Mouse (Mus musculus) hindbrain, embryonic 13.5 days (tissue): ENCODE results near the gene Crispld2. TPM values are rescaled to one million over a fixed set of nuclear protein-coding genes. Genes with fewer than 3 reads are reported as not detected.

ENCODE experiments used
- ATAC-seq: fragments of 200-750 bp; cut with Nextera tagmentation; 2 replicates; pipeline ENCODE4 v1.8.0; 2017; ENCODE audit warnings: moderate TSS enrichment; ENCODE audit not compliant: low FRiP score
- H3K27ac ChIP-seq: fragments of 300-500 bp; sonication (generic); 2 replicates; pipeline ENCODE4 v1.5.1; 2015; ENCODE audit warnings: inconsistent platforms, mild to moderate bottlenecking, moderate library complexity
- H3K27me3 ChIP-seq: fragments of 300-500 bp; sonication (generic); 2 replicates; pipeline ENCODE4 v1.6.1; 2015; ENCODE audit warnings: mild to moderate bottlenecking, inconsistent platforms
- H3K36me3 ChIP-seq: fragments of 300-500 bp; sonication (generic); 2 replicates; pipeline ENCODE4 v1.6.1; 2015; ENCODE audit warnings: mild to moderate bottlenecking, inconsistent platforms
- H3K4me1 ChIP-seq: fragments of 300-500 bp; sonication (generic); replicated peaks from 2 replicates; pipeline ENCODE4 v1.6.1; 2015; ENCODE audit warnings: inconsistent platforms
- H3K4me2 ChIP-seq: fragments of 300-500 bp; sonication (generic); 2 replicates; pipeline ENCODE4 v1.6.1; 2015; ENCODE audit warnings: inconsistent platforms, mild to moderate bottlenecking, moderate library complexity
- H3K4me3 ChIP-seq: fragments of 300-500 bp; sonication (generic); 2 replicates; pipeline ENCODE4 v1.5.1; 2015; ENCODE audit warnings: mild to moderate bottlenecking, inconsistent platforms
- H3K9ac ChIP-seq: fragments of 300-500 bp; sonication (generic); 2 replicates; pipeline ENCODE4 v1.6.1; 2015; ENCODE audit warnings: mild to moderate bottlenecking, inconsistent platforms
- H3K9me3 ChIP-seq: fragments of 300-500 bp; sonication (generic); 2 replicates; pipeline ENCODE4 v1.6.1; 2016; ENCODE audit warnings: inconsistent platforms
- WGBS: fragments of 180-500 bp; shearing (Covaris S2); methylation state at CpG from one replicate; pipeline ENCODE4 v1.1.7; 2015; 5-methylcytosine and 5-hydroxymethylcytosine counted together
- polyA plus RNA-seq: library from polyadenylated mRNA; unstranded; fragments of >200 nt; fragmentation: Nextera tagmentation; extraction: Ambion mirVana; gene quantifications from 2 replicates; pipeline ENCODE4 v1.2.1, GENCODE M21; 2015

Gene Crispld2
- polyA plus RNA-seq, 1 experiment from 2014 or later, result 3.1 TPM

DNA sequence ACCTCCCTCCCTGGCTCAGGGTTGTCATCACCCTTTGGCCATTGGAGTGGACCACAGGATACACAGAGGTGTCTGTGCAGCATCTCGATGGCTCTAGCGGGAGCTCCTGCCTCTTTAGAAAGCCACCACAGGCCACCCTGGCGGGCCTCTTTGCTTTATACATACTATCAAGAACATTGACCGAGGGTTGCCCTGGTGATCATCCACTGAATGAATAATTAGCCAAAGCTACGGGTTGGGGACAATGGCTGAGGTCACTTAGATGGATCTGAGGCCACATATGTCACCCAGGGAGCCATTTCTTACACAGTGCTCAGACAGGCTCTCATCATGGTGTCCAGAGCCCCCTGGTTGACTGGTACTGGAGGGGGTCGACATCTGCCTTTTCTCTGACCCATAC, 26.1 kb downstream of the Crispld2 start:
- peaks cover 12% of the 10 kb centered on the region for H3K4me1 ChIP-seq
- H3K9ac ChIP-seq, result no peak overlapping the region
- WGBS, result 16% methylated on average over 6 of the region's 6 CpGs
- H3K36me3 ChIP-seq, result no peaks in the 10 kb centered on the region
- H3K27me3 ChIP-seq, result 0 out of 2 replicates have a peak, but pooled peaks cover 15% of the 10 kb centered on the region
- no peak overlapping the region for H3K27ac ChIP-seq
- H3K4me3 ChIP-seq, result no peak overlapping the region
- no peaks in the 10 kb centered on the region for H3K9me3 ChIP-seq
- ATAC-seq, result no peak
- H3K4me2 ChIP-seq, result no peak overlapping the region

DNA sequence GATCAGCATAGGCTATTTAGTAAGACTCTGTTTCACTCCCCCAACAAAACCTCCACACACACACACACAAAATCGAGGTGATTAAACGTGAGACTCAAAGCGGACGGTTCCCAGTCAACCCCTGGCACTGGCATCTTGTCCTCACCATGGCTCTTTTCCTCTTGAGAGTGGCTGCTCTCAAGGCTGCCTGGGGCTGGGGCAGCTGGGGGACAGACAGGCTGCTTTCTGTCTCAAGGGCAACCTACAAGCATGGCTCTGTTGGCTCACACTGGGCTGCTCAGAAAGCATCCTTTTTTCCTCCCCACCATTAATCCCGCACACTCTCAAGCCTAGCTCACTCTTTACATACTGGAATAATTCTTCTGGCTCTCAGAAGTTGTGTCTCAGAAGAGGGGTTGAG, 27.1 kb downstream of the Crispld2 start:
- no peak overlapping the region for H3K4me3 ChIP-seq
- H3K9ac ChIP-seq, result no peak overlapping the region
- no peak for ATAC-seq
- 79% methylated on average over 5 of the region's 5 CpGs for WGBS
- H3K9me3 ChIP-seq, result no peaks in the 10 kb centered on the region
- no peaks in the 10 kb centered on the region for H3K36me3 ChIP-seq
- H3K4me1 ChIP-seq, result peaks cover 12% of the 10 kb centered on the region
- no peak overlapping the region for H3K27ac ChIP-seq
- H3K4me2 ChIP-seq, result no peak overlapping the region
- 0 out of 2 replicates have a peak, but pooled peaks cover 13% of the 10 kb centered on the region for H3K27me3 ChIP-seq

DNA sequence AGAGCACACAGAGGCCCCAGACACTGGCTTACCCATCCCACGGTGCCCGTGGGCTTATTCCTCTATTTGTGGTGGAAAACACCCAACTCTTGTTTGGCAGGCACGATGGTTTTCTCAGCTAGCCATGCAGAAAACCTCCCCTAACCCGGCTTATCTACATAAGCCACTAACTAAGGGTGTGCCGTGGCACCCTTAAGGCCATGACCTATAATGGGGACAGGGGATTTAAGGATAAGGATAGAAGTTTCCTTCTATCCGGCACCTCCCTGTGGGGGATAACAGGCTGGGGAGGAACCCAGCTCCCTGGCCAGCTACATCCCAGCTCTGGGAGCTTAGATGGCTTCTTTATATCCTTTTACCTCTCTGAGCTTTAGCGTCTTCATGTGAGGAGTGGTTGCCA, 28.1 kb downstream of the Crispld2 start:
- 76% methylated on average over 7 of the region's 7 CpGs for WGBS

DNA sequence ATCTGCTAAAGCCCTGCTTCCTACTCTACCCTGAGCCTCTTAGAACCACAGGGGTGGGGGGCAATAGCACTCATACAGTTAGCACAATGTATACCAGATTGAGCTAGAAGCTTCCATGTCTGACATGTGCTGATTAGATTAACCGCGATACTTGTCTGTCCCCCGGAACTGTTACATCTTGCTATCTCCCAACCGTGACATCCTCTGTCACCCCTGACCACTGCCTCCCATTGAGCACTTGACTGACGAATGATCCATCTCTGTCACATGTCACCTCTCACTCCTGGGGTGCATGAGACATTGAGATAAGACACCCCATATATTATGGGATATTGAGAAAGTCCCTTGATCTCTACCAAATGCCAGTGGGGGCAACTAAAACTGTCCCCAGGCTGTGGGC, 34.0 kb downstream of the Crispld2 start:
- Histone ChIP-seq H3K27me3 (0 out of 2 replicates have a peak, but pooled peaks cover 6% of the 10 kb centered on the region), H3K4me2 (no peak overlapping the region), H3K27ac (no peak overlapping the region), H3K9ac (no peak overlapping the region), H3K4me3 (no peak overlapping the region), H3K9me3 (no peaks in the 10 kb centered on the region), H3K36me3 (no peaks in the 10 kb centered on the region), H3K4me1 (no peaks in the 10 kb centered on the region)
- ATAC-seq, result no peak
- 81% methylated on average over 5 of the region's 5 CpGs for WGBS

More for the DNA sequence above, 28.1 kb downstream of the Crispld2 start:
- H3K27ac ChIP-seq, result no peak overlapping the region
- no peak overlapping the region for H3K9ac ChIP-seq
- no peak overlapping the region for H3K4me3 ChIP-seq
- no peaks in the 10 kb centered on the region for H3K9me3 ChIP-seq
- H3K27me3 ChIP-seq, result 0 out of 2 replicates have a peak, but pooled peaks cover 8% of the 10 kb centered on the region
- H3K36me3 ChIP-seq, result no peaks in the 10 kb centered on the region
- H3K4me2 ChIP-seq, result no peak overlapping the region
- peaks cover 12% of the 10 kb centered on the region for H3K4me1 ChIP-seq
- ATAC-seq, result no peak

DNA sequence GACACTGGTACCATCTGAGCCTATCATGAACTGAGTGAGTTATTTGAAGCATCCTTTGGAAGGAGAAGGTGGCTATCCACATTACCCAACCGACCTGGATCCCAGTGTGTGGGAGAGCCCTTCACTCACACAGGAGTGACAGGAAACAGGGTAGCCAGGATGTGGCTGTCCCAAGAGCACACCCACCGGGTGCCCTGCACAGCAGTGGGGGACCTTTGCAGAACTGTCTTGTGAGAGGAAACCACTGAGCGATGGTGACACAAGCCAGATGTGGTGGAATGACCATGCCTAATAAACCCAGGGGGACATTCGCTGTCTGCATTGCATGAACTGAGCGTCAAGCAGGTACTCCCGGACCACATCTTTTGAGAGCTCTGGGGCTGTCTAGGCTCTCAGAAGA, 34.8 kb downstream of the Crispld2 start:
- Histone ChIP-seq H3K27me3 (0 out of 2 replicates have a peak, but pooled peaks cover 3% of the 10 kb centered on the region), H3K4me1 (no peaks in the 10 kb centered on the region), H3K9me3 (no peaks in the 10 kb centered on the region), H3K36me3 (no peaks in the 10 kb centered on the region), H3K4me2 (no peak overlapping the region), H3K27ac (no peak overlapping the region), H3K9ac (no peak overlapping the region), H3K4me3 (no peak overlapping the region)
- no peak for ATAC-seq
- 91% methylated on average over 6 of the region's 6 CpGs for WGBS

DNA sequence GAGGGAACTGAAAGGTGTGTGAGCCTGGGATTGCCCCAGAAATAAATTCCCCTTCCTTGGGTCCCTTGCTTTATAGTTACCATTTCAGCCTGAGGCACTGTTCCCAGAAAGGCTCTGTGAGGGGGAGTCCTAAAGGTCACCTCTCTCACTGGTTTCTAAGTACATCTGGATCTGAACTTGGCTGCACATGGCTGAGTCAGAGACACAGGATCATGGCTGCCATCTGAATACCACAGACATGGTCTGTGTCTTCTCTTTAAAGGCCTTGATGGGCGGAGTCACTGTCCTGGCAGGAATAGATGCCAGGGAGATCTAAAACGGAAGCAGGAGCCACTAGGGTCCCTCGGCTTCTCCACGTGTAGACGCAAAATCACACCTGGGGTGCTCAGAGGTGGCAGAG, 38.2 kb downstream of the Crispld2 start:
- ATAC-seq, result no peak
- Histone ChIP-seq H3K9ac (no peak overlapping the region), H3K4me1 (no peaks in the 10 kb centered on the region), H3K4me3 (no peak overlapping the region), H3K9me3 (no peaks in the 10 kb centered on the region), H3K27ac (no peak overlapping the region), H3K36me3 (no peaks in the 10 kb centered on the region), H3K4me2 (no peak overlapping the region), H3K27me3 (no peaks in the 10 kb centered on the region)
- 71% methylated on average over 5 of the region's 5 CpGs for WGBS

DNA sequence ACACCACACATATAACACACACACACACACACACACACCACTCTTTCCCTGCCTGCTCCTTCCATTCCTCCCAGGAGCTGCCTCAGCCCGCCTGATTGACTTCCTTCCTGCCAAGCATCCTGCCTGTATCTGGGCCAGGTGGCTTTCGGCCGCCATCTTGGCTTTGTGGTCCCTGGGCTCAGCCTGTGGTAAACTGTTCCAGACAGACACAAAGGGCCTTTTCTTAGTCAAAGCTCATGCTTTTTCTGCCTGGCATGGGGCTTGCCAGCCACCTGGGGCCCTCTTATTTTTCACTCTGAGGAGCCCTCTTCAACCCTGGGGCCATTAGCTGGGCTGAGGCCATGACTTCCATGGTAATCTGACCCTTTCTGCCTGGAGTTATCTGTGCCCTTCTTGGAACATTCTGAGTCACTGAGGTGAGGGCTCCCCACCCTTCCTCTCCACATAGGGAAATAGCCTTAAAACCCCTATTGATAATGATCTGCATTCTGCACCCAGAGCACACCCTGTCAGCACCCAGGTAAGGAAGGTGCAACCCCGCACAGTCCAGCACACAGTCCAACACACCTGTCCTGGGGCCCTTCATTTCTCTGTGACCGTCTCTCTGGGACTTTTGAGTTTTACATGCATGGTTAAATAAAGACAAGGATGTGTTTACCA, 40.4 kb downstream of the Crispld2 start:
- Histone ChIP-seq H3K9ac (no peak overlapping the region), H3K27me3 (0 out of 2 replicates have a peak, but pooled peaks cover 3% of the 10 kb centered on the region), H3K4me1 (no peaks in the 10 kb centered on the region), H3K4me3 (no peak overlapping the region), H3K36me3 (no peaks in the 10 kb centered on the region), H3K27ac (no peak overlapping the region), H3K9me3 (no peaks in the 10 kb centered on the region), H3K4me2 (no peak overlapping the region)
- no peak for ATAC-seq
- 81% methylated on average over 5 of the region's 5 CpGs for WGBS

DNA sequence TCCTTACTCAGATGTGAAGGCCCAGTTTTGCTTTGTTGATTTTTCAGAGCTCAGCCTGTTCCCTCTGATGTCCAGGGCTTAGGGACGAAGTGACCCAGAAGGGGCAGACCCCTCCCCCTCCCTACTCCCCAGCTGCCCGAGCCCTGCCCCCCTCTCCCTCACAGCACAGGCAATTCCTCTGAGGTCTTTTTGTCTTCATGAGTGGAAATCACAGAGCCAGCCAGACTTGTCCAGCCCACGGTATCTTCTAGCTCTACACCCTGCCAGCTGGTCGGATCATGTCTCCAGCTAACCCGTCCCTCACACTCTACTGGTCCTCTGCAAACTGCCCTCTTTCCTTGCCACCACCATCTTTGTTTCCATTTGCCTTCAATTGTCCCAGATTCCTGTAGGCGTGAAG, 42.2 kb downstream of the Crispld2 start:
- Histone ChIP-seq H3K4me2 (no peak overlapping the region), H3K27ac (no peak overlapping the region), H3K36me3 (no peaks in the 10 kb centered on the region), H3K4me3 (no peak overlapping the region), H3K4me1 (no peaks in the 10 kb centered on the region), H3K9ac (no peak overlapping the region), H3K9me3 (no peaks in the 10 kb centered on the region), H3K27me3 (0 out of 2 replicates have a peak, but pooled peaks cover 3% of the 10 kb centered on the region)
- 28% methylated on average over 6 of the region's 6 CpGs for WGBS
- no peak for ATAC-seq

DNA sequence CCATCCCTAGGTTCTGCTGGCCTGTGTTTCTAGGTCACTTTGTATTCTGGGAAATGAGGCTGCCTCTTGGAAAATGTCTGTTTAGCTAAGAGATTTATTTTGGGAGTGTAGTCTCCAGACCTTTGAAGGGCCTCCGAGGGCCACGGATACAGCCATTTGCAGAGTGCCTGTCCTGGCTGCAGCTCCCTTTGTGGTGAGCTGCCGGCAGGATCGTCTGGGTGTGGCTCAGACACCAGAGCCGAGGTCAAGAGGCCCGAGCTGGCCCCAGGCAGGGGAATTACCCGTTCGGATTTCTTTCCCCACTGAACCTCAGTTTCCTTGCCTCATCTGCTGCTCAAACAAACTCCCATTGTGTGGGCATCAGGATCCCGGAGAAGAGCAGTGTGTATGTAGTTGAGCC, 43.9 kb downstream of the Crispld2 start:
- Histone ChIP-seq H3K9ac (no peak overlapping the region), H3K27me3 (0 out of 2 replicates have a peak, but pooled peaks cover 3% of the 10 kb centered on the region), H3K36me3 (no peaks in the 10 kb centered on the region), H3K4me2 (no peak overlapping the region), H3K27ac (no peak overlapping the region), H3K9me3 (no peaks in the 10 kb centered on the region), H3K4me3 (no peak overlapping the region), H3K4me1 (no peaks in the 10 kb centered on the region)
- no peak for ATAC-seq
- 31% methylated on average over 9 of the region's 9 CpGs for WGBS

DNA sequence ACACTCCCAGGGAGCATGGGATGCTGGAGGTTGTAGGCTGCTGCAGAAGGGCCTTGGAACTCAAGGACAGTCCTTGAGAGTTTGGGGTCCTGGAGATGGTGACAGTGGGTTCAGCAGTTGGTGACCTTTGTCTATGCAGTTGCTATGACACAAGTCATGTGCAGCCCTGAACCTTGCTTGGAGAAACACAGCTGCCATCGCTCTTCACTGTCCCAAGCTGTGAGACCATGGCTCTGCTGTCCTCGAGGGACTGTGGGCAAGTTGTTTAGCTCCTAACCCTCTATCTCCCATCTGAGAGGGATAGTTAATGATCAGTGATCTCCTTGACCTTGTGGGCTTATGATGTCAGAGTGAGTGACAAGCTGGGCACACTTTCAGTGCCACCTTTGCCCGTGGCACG, 44.3 kb downstream of the Crispld2 start:
- Histone ChIP-seq H3K27me3 (0 out of 2 replicates have a peak, but pooled peaks cover 3% of the 10 kb centered on the region), H3K9me3 (no peaks in the 10 kb centered on the region), H3K9ac (no peak overlapping the region), H3K4me1 (no peaks in the 10 kb centered on the region), H3K36me3 (no peaks in the 10 kb centered on the region), H3K4me3 (no peak overlapping the region), H3K27ac (no peak overlapping the region), H3K4me2 (no peak overlapping the region)
- 80% methylated on average over 4 of the region's 4 CpGs for WGBS
- ATAC-seq, result no peak

DNA sequence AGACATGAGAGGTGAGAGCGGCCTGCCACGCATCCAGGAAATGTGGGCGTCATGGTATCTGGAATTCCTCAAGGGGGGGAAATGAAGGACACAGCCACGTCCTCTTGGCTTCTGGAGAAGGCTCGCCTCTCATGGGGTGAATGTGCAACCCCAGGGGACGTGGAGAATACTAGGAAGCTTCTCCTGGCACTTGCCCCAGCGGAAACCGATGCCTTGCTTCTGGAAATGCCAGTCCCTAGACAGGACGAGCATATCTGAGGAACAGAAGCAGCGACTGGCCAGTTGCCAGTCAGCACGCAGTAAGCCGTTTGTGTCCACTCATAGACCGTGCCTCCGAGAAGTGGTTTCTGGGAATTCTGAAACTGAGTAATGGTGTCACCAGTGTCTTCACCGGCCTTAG, 45.0 kb downstream of the Crispld2 start:
- Histone ChIP-seq H3K9ac (no peak overlapping the region), H3K27me3 (0 out of 2 replicates have a peak, but pooled peaks cover 3% of the 10 kb centered on the region), H3K4me1 (no peaks in the 10 kb centered on the region), H3K27ac (no peak overlapping the region), H3K4me2 (no peak overlapping the region), H3K36me3 (no peaks in the 10 kb centered on the region), H3K9me3 (no peaks in the 10 kb centered on the region), H3K4me3 (no peak overlapping the region)
- WGBS, result 83% methylated on average over 15 of the region's 15 CpGs
- ATAC-seq, result no peak

DNA sequence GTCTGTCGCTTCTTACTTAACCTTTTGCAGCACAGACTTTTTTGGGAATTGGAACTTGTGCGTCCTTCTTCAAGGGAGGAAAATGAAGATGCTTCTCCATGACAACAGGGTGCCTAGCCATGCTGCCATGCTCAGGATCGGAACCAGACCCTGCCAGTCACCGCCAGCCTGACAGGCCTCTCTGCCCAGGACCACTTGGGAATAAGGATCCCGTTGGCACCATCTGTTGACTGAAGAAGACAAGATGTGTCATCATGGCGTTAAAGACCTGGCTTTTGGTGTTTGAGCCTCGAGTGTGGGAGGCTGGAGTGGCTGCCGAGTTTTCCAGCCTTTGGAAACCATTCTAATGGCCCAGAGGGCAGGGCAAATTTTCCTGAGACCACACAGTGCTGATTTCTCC, 45.4 kb downstream of the Crispld2 start:
- Histone ChIP-seq H3K27ac (no peak overlapping the region), H3K4me3 (no peak overlapping the region), H3K36me3 (no peaks in the 10 kb centered on the region), H3K4me1 (no peaks in the 10 kb centered on the region), H3K9ac (no peak overlapping the region), H3K4me2 (no peak overlapping the region), H3K27me3 (0 out of 2 replicates have a peak, but pooled peaks cover 3% of the 10 kb centered on the region), H3K9me3 (no peaks in the 10 kb centered on the region)
- no peak for ATAC-seq
- 83% methylated on average over 8 of the region's 8 CpGs for WGBS

DNA sequence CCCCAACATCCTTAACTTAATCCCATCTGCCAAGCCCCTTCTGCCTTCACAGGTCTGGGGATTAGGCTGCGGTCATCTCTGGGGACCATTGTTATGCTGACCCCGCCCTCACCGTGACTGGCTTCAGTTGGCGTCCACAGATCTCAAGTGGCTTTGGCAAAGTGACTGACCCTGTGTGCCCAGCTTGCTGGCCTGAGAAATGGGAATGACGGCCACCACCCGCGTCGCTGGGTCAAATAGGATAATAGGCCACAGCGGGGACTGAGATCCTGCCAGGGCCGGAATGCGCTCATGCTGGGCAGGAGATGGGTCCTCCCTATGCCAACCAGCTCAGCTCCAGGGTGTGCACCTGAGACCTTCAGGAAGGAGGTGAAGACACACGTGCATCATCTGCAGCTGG, 46.5 kb downstream of the Crispld2 start:
- H3K4me3 ChIP-seq, result no peak overlapping the region
- no peak overlapping the region for H3K4me2 ChIP-seq
- no peak overlapping the region for H3K9ac ChIP-seq
- ATAC-seq, result no peak
- no peak overlapping the region for H3K27ac ChIP-seq
- no peaks in the 10 kb centered on the region for H3K36me3 ChIP-seq
- no peaks in the 10 kb centered on the region for H3K4me1 ChIP-seq
- 0 out of 2 replicates have a peak, but pooled peaks cover 3% of the 10 kb centered on the region for H3K27me3 ChIP-seq
- no peaks in the 10 kb centered on the region for H3K9me3 ChIP-seq
- 95% methylated on average over 12 of the region's 12 CpGs for WGBS
